Mouse (Mus musculus) monocyte, adult 5-6 weeks (primary cell): ENCODE measurements around the gene Fgfr4. TPM values are rescaled to one million over a fixed set of nuclear protein-coding genes. Genes with fewer than 3 reads are reported as not detected.

ENCODE experiments used
- ATAC-seq: fragments of 153-309, 156-312 bp; replicated peaks from 2 replicates; pipeline ENCODE4 v1.8.0; 2017; ENCODE audit warnings: mild to moderate bottlenecking; ENCODE audit not compliant: low TSS enrichment, insufficient number of reproducible peaks, severe bottlenecking, poor library complexity, low FRiP score
- total RNA-seq: library from RNA; stranded (forward); fragments of 200-1000, 200-491, 200-594 nt; gene quantifications from 3 replicates; pipeline ENCODE4 v1.2.3, GENCODE M21; 2017

Fgfr4 gene
- not detected in 3 replicates for total RNA-seq

- ATAC-seq: no peak
Measured at GRCm38 (mm10) chr13:55152621-55153415, at the start of gene Fgfr4. Gene Fgfr4 (plus strand): TSS chr13:55152640.

GRCm38 (mm10) chr13:55103351-55103750 is 49.1 kb upstream of the Fgfr4 start:
- no peak for ATAC-seq

GRCm38 (mm10) chr13:55105045-55105952 is 47.1 kb upstream of the Fgfr4 start, which contains the start of gene Zfp346:
Gene Zfp346 (plus strand): TSS chr13:55105311.
- ATAC-seq: peak; percentile 95

GRCm38 (mm10) chr13:55105953-55106691 is 46.3 kb upstream of the Fgfr4 start:
- no peak for ATAC-seq

- ATAC-seq: no peak
Measured at GRCm38 (mm10) chr13:55107116-55107515, 45.3 kb upstream of the Fgfr4 start.

- ATAC-seq: no peak
Measured at GRCm38 (mm10) chr13:55107694-55108093, 44.7 kb upstream of the Fgfr4 start.

GRCm38 (mm10) chr13:55114375-55114774 is 38.1 kb upstream of the Fgfr4 start:
- no peak; the same call in 1 of the 2 replicates for ATAC-seq

- peak; percentile 75 for ATAC-seq
Measured at GRCm38 (mm10) chr13:55124903-55125302, 27.5 kb upstream of the Fgfr4 start.

GRCm38 (mm10) chr13:55133448-55133847 is 19.0 kb upstream of the Fgfr4 start, which contains the start of gene Gm17617:
Gene Gm17617 (minus strand): TSS chr13:55133548.
- ATAC-seq: no peak

- ATAC-seq: peak; percentile 59; the same call in 1 of the 2 replicates
Measured at GRCm38 (mm10) chr13:55135382-55135781, 17.1 kb upstream of the Fgfr4 start.

GRCm38 (mm10) chr13:55140271-55140670 is 12.2 kb upstream of the Fgfr4 start:
- ATAC-seq: no peak

- no peak for ATAC-seq
Measured at GRCm38 (mm10) chr13:55153951-55154350, 1.5 kb downstream of the Fgfr4 start.

GRCm38 (mm10) chr13:55162365-55162764 is 9.9 kb downstream of the Fgfr4 start:
- no peak for ATAC-seq

GRCm38 (mm10) chr13:55163553-55163952 is 11.1 kb downstream of the Fgfr4 start:
- ATAC-seq: no peak

- no peak for ATAC-seq
Measured at GRCm38 (mm10) chr13:55165831-55166339, 13.4 kb downstream of the Fgfr4 start.

GRCm38 (mm10) chr13:55166806-55167725 is 14.6 kb downstream of the Fgfr4 start:
- no peak for ATAC-seq

- ATAC-seq: no peak
Measured at GRCm38 (mm10) chr13:55167798-55168197, 15.4 kb downstream of the Fgfr4 start.

GRCm38 (mm10) chr13:55168255-55168654 is 15.8 kb downstream of the Fgfr4 start:
- ATAC-seq: no peak
